Comparison of ENCODE assay signal across 9 mouse cellular contexts in genomic region chr10:42457557-42458191, GRCm38 (mm10). TPM values are rescaled to one million over a fixed set of nuclear protein-coding genes. Genes with fewer than 3 reads are reported as not detected.
DNase-seq lines count a peak whose midpoint lies in the region; ATAC-seq and TF ChIP-seq lines count a peak whose summit lies in the region.
"Had no signal": no experiment of that assay in that cellular context is flagged by ENCODE, and none has a peak within 500 bp of the region (broad histone marks: within the 10 kb centered on the region; RNA-seq: fewer than 3 reads in every experiment).

No protein-coding gene starts in this region.

- no peak overlapping the region for H3K4me3 ChIP-seq in spleen, adult 2 months (ENCODE audit: extremely low read depth, insufficient read depth, insufficient read length)
- H3K4me3 ChIP-seq in heart, embryonic 11.5 days (ENCODE audit: low read depth, low read length) = no peak overlapping the region
- no peak overlapping the region for H3K4me3 ChIP-seq in stomach, postnatal 0 days (ENCODE audit: low read depth, low read length)
- no peak overlapping the region for H3K4me3 ChIP-seq in forebrain, embryonic 11.5 days (ENCODE audit: low read depth, low read length)
- H3K4me3 ChIP-seq: liver, embryonic 13.5 days had no signal

- no peaks in the 10 kb centered on the region for H3K4me1 ChIP-seq in spleen, adult 2 months (ENCODE audit: control insufficient read depth, insufficient read depth, insufficient read length)
- no peaks in the 10 kb centered on the region; the same call in 1 of the 2 replicates for H3K4me1 ChIP-seq in heart, embryonic 11.5 days (ENCODE audit: control insufficient read depth, insufficient read depth, low read length)
- H3K4me1 ChIP-seq in stomach, postnatal 0 days (replicated peaks; ENCODE audit: control insufficient read depth, insufficient read depth) = no peaks in the 10 kb centered on the region; the same call in 1 of the 2 replicates
- no peaks in the 10 kb centered on the region for H3K4me1 ChIP-seq in forebrain, embryonic 11.5 days (replicated peaks; ENCODE audit: control insufficient read depth, insufficient read depth, low read length)
- H3K4me1 ChIP-seq: liver, embryonic 13.5 days had no signal

- TF ChIP-seq EP300 in stomach, postnatal 0 days (optimal IDR thresholded peaks at IDR 0.05) = no peak

- no peak for TF ChIP-seq CTCF in spleen, adult 2 months (IDR thresholded peaks at IDR 0.05; ENCODE audit: extremely low read depth, insufficient read depth, insufficient read length, insufficient replicate concordance)
- no peak for TF ChIP-seq CTCF in stomach, postnatal 0 days (IDR thresholded peaks at IDR 0.05; ENCODE audit: low read depth)

- no peak overlapping the region for H3K9ac ChIP-seq in heart, embryonic 11.5 days (ENCODE audit: low read depth, low read length)
- no peak overlapping the region for H3K9ac ChIP-seq in stomach, postnatal 0 days (ENCODE audit: low read length)
- no peak overlapping the region for H3K9ac ChIP-seq in forebrain, embryonic 11.5 days (ENCODE audit: low read length)
- H3K9ac ChIP-seq: liver, embryonic 13.5 days had no signal

- no peak overlapping the region for H3K4me2 ChIP-seq in heart, embryonic 11.5 days
- no peak overlapping the region for H3K4me2 ChIP-seq in stomach, postnatal 0 days (replicated peaks; ENCODE audit: low read depth)
- H3K4me2 ChIP-seq in forebrain, embryonic 11.5 days (ENCODE audit: low read depth, low read length, severe bottlenecking) = no peak overlapping the region
- H3K4me2 ChIP-seq: liver, embryonic 13.5 days had no signal

- TF ChIP-seq POLR2A in spleen, adult 2 months (IDR thresholded peaks at IDR 0.05; ENCODE audit: low read depth, low read length) = no peak

- 73% methylated on average over 9 of the region's 9 CpGs for WGBS in spleen, adult 2 months
- WGBS in heart, embryonic 11.5 days (ENCODE audit: insufficient replicate concordance) = 49% methylated on average over 9 of the region's 9 CpGs
- 66% methylated on average over 9 of the region's 9 CpGs for WGBS in stomach, postnatal 0 days
- 80% methylated on average over 9 of the region's 9 CpGs for WGBS in forebrain, embryonic 11.5 days

- no peaks in the 10 kb centered on the region for H3K27me3 ChIP-seq in spleen, adult 2 months (ENCODE audit: control insufficient read depth, insufficient read depth, low read length)
- no peaks in the 10 kb centered on the region for H3K27me3 ChIP-seq in heart, embryonic 11.5 days (ENCODE audit: control insufficient read depth, insufficient read depth, low read length)
- H3K27me3 ChIP-seq in stomach, postnatal 0 days (ENCODE audit: control insufficient read depth, insufficient read depth, low read length) = no peaks in the 10 kb centered on the region
- no peaks in the 10 kb centered on the region for H3K27me3 ChIP-seq in forebrain, embryonic 11.5 days (ENCODE audit: control insufficient read depth, insufficient read depth, low read length)
- H3K27me3 ChIP-seq: liver, embryonic 13.5 days had no signal

- peaks cover 8% of the 10 kb centered on the region for H3K36me3 ChIP-seq in spleen, adult 2 months (ENCODE audit: control insufficient read depth, insufficient read depth, low read length)
- peaks cover 6% of the 10 kb centered on the region; the same call in 1 of the 2 replicates for H3K36me3 ChIP-seq in heart, embryonic 11.5 days (ENCODE audit: control insufficient read depth, insufficient read depth, low read length)
- H3K36me3 ChIP-seq in stomach, postnatal 0 days (ENCODE audit: control insufficient read depth, insufficient read depth, low read length) = no peaks in the 10 kb centered on the region; the same call in 1 of the 2 replicates
- no peaks in the 10 kb centered on the region for H3K36me3 ChIP-seq in forebrain, embryonic 11.5 days (ENCODE audit: control insufficient read depth, insufficient read depth, low read length)

- peak overlapping the region; percentile 21; the same call in 1 of the 2 replicates for H3K27ac ChIP-seq in spleen, adult 2 months (ENCODE audit: insufficient read depth, low read length)
- peak overlapping the region; percentile 65 for H3K27ac ChIP-seq in heart, embryonic 11.5 days (ENCODE audit: low read depth, low read length)
- H3K27ac ChIP-seq in stomach, postnatal 0 days (replicated peaks) = peak overlapping the region; percentile 40; the same call in 1 of the 2 replicates
- H3K27ac ChIP-seq in forebrain, embryonic 11.5 days (ENCODE audit: low read depth, low read length) = no peak overlapping the region
- H3K27ac ChIP-seq: liver, embryonic 13.5 days had no signal

- ATAC-seq in heart, embryonic 11.5 days (replicated peaks; ENCODE audit: insufficient number of reproducible peaks, low FRiP score, low TSS enrichment) = peak; percentile 75
- peak; percentile 49; the same call in 1 of the 2 replicates for ATAC-seq in stomach, postnatal 0 days (ENCODE audit: low FRiP score, low TSS enrichment)
- ATAC-seq in forebrain, embryonic 11.5 days (replicated peaks; ENCODE audit: low FRiP score) = no peak

- DNase-seq in spleen, adult 2 months (ENCODE audit: low read depth in 1 of 2, low spot score in 2 of 2) = no peak
- no peak for DNase-seq in spleen, adult 12 weeks (ENCODE audit: low spot score)
- peak; percentile 77 for DNase-seq in kidney, postnatal 14 days
- no peak for DNase-seq in stomach, postnatal 0 days (ENCODE audit: low spot score)
- DNase-seq in forebrain, embryonic 11.5 days (ENCODE audit: low spot score) = no peak
- no peak for DNase-seq in urinary bladder, adult 18-20 months (ENCODE audit: low spot score in 2 of 2)
- no peak for DNase-seq in left cerebral cortex, adult 11 months (ENCODE audit: low spot score)
- DNase-seq: liver, embryonic 13.5 days had no signal

- peaks cover 8% of the 10 kb centered on the region; the same call in 1 of the 2 replicates for H3K9me3 ChIP-seq in heart, embryonic 11.5 days (replicated peaks; ENCODE audit: control insufficient read depth, low read length)
- no peaks in the 10 kb centered on the region for H3K9me3 ChIP-seq in stomach, postnatal 0 days (ENCODE audit: control insufficient read depth, low read length)
- H3K9me3 ChIP-seq in forebrain, embryonic 11.5 days (ENCODE audit: control insufficient read depth, low read length) = no peaks in the 10 kb centered on the region; the same call in 1 of the 2 replicates
- H3K9me3 ChIP-seq: liver, embryonic 13.5 days had no signal

RNA-seq across cellular contexts. Expression of gene Afg1l, which starts 20.7 kb away (rescaled TPM):
- 1.5 and 2.1 TPM in 2 replicates for polyA plus RNA-seq in spleen, adult 2 months (2012; rRNA removed)
- polyA plus RNA-seq in heart, embryonic 11.5 days (2014; fragmentation: Nextera tagmentation; extraction: Ambion mirVana) = 13.4 and 14.2 TPM in 2 replicates
- polyA plus RNA-seq in stomach, postnatal 0 days (2015; fragmentation: Nextera tagmentation; extraction: Ambion mirVana) = 6.3 and 6.4 TPM in 2 replicates
- 3.8 and 3.9 TPM in 2 replicates for polyA plus RNA-seq in forebrain, embryonic 11.5 days (2014; fragmentation: Nextera tagmentation; extraction: Ambion mirVana)

RNA-seq across cellular contexts. Expression of gene Snx3, which starts 44.2 kb away (rescaled TPM):
- 152 and 155 TPM in 2 replicates for polyA plus RNA-seq in spleen, adult 2 months (2012; rRNA removed)
- 377 TPM in 2 replicates for polyA plus RNA-seq in heart, embryonic 11.5 days (2014; fragmentation: Nextera tagmentation; extraction: Ambion mirVana)
- 257 and 275 TPM in 2 replicates for polyA plus RNA-seq in stomach, postnatal 0 days (2015; fragmentation: Nextera tagmentation; extraction: Ambion mirVana)
- 272 and 276 TPM in 2 replicates for polyA plus RNA-seq in forebrain, embryonic 11.5 days (2014; fragmentation: Nextera tagmentation; extraction: Ambion mirVana)
